Comparison of ENCODE assay signal across 18 mouse cellular contexts in the genomic region with DNA sequence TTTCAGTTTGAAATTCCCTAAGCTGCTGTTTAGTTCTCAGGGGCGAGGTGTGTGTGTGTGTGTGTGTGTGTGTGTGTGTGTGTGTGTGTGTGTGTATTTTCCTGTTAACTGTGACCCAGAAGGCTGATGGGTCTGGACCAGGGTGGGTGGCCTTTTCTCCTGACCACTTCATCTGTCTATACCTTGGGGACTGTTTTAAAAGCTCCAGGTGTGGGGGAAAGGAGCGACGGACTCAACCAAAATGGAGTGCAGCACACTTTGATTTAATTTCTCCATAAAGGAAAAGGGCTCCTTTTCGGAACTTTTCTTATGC.
"Had no signal": no experiment of that assay in that cellular context is flagged by ENCODE, and none has a peak within 500 bp of the region (broad histone marks: within the 10 kb centered on the region; RNA-seq: fewer than 3 reads in every experiment).

No protein-coding gene starts in this region.

- H3K9ac ChIP-seq: liver, postnatal 0 days; lung, embryonic 15.5 days; midbrain, embryonic 12.5 days; neural tube, embryonic 12.5 days; stomach, embryonic 15.5 days had no signal

- ATAC-seq: liver, postnatal 0 days; lung, postnatal 0 days; midbrain, embryonic 16.5 days had no signal

- DNase-seq: liver, postnatal 0 days; lung, adult 2 months; lung, postnatal 14 days; lung, postnatal 36 days; midbrain, embryonic 14.5 days; right cerebral cortex, postnatal 14 days; thymus, adult 2 months; thymus, postnatal 25 days; thymus, postnatal 4 days had no signal

- H3K4me1 ChIP-seq: lung, embryonic 15.5 days; megakaryocyte, embryonic 14.5 days; stomach, embryonic 15.5 days had no signal

- H3K4me2 ChIP-seq: lung, embryonic 15.5 days; midbrain, embryonic 12.5 days; neural tube, embryonic 12.5 days; stomach, embryonic 15.5 days had no signal

- H3K27me3 ChIP-seq: lung, embryonic 15.5 days; stomach, embryonic 15.5 days had no signal

- H3K27ac ChIP-seq: lung, embryonic 15.5 days; macrophage; midbrain, embryonic 12.5 days; neural tube, embryonic 12.5 days; stomach, embryonic 15.5 days; stomach, postnatal 0 days had no signal

- H3K36me3 ChIP-seq: lung, embryonic 15.5 days; midbrain, embryonic 12.5 days; neural tube, embryonic 12.5 days; stomach, embryonic 15.5 days had no signal

- H3K9me3 ChIP-seq: lung, embryonic 15.5 days; midbrain, embryonic 12.5 days; neural tube, embryonic 12.5 days; stomach, embryonic 15.5 days had no signal

- H3K4me3 ChIP-seq: lung, embryonic 15.5 days; megakaryocyte, embryonic 14.5 days; midbrain, embryonic 12.5 days; neural tube, embryonic 12.5 days; stomach, embryonic 15.5 days had no signal
